Mouse (Mus musculus) bone marrow, adult 2 months (tissue): ENCODE results near the gene 1190005I06Rik. TPM values are rescaled to one million over a fixed set of nuclear protein-coding genes. Genes with fewer than 3 reads are reported as not detected.

ENCODE experiments used
- H3K27ac ChIP-seq: fragments of 200-500 bp; 2 replicates; pipeline ENCODE4 v1.5.1; 2012; ENCODE audit warnings: low read depth, mild to moderate bottlenecking, control low read depth, inconsistent platforms, low read length; ENCODE audit not compliant: control insufficient read depth, poor library complexity, insufficient read depth
- H3K4me1 ChIP-seq: fragments of 200-500 bp; 2 replicates; pipeline ENCODE4 v1.6.1; 2011; ENCODE audit warnings: low read length; ENCODE audit not compliant: control insufficient read depth, insufficient read depth
- H3K4me3 ChIP-seq: fragments of 200-500 bp; replicated peaks from 2 replicates; pipeline ENCODE3; 2011; ENCODE audit warnings: mild to moderate bottlenecking, low read depth, low read length, control low read depth; ENCODE audit not compliant: control insufficient read depth
- CTCF ChIP-seq: fragments of 200-500 bp; IDR thresholded peaks from 2 replicates; pipeline ENCODE4 v1.5.1; 2011; ENCODE audit warnings: low read length, control low read depth; ENCODE audit not compliant: control insufficient read depth, insufficient read depth
- POLR2A ChIP-seq: fragments of 200-500 bp; IDR thresholded peaks from 2 replicates; pipeline ENCODE4 v1.6.1; 2011; ENCODE audit warnings: low read depth, mild to moderate bottlenecking, control low read depth, low read length, borderline replicate concordance; ENCODE audit not compliant: control insufficient read depth
- whole genome bisulfite sequencing: fragments of 180-500 bp; shearing (Covaris S2); methylation state at CpG from one replicate; pipeline ENCODE4 v1.1.7; 2018; 5-methylcytosine and 5-hydroxymethylcytosine counted together
- polyA plus RNA-seq: library from polyadenylated mRNA; stranded (reverse); fragments of >200 nt; gene quantifications from 2 replicates; pipeline ENCODE4 v1.2.4, GENCODE M21; 2011; ENCODE audit warnings: low replicate concordance; ENCODE audit not compliant: missing spikeins, insufficient read depth, insufficient read length

Gene 1190005I06Rik
- polyA plus RNA-seq, 1 experiment = not detected

GRCm38 (mm10) chr8:120664566-120664965 lies 17.1 kb upstream of the 1190005I06Rik start:
- H3K4me3 ChIP-seq = no peak overlapping the region
- peaks cover 5% of the 10 kb centered on the region; the same call in 1 of the 2 replicates for H3K4me1 ChIP-seq
- TF ChIP-seq POLR2A = no peak
- TF ChIP-seq CTCF = no peak
- no peak overlapping the region for H3K27ac ChIP-seq
- WGBS = 43% methylated on average over 6 of the region's 6 CpGs

- H3K4me3 ChIP-seq = no peak overlapping the region
- TF ChIP-seq POLR2A = no peak
- TF ChIP-seq CTCF = no peak
- WGBS = 91% methylated on average over 8 of the region's 8 CpGs
- no peaks in the 10 kb centered on the region for H3K4me1 ChIP-seq
- no peak overlapping the region for H3K27ac ChIP-seq
These were observed 10.0 kb upstream of the 1190005I06Rik start for GRCm38 (mm10) chr8:120657415-120657814.

DNA sequence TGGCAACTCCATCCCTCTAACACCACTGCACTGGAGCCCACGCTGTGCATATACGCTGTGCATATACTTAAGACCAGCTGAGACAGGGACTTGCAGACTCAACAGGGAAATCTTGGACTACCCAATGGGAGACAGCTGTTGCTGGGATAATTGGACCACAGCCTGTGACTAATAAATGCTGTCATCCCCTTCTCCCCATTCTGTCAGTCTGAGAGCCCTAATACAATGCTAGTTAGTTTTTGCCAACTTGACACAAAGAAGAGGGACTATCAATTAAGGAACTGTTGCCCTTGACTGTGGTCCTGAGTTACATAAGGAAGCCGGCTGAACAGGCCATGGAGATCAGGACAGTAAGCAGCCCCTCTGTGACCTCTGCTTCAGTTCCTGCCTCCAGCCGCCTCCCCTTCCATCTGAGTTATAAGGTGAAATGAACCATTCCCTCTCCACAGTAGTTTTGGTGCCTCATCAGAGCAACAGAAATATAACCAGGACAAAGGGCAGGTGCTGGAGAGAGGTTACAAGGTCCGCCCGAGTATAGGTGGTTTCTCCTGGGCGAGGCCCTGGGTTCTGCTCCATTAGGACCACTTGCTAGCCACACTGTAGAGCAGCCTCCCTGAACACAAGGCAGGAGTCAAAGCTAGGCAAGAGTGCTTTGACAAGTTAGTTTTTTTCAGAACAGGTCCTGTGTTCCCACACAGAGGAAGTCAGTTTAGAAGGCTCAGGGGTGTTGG lies 9.1 kb upstream of the 1190005I06Rik start:
- H3K4me1 ChIP-seq = no peaks in the 10 kb centered on the region
- H3K4me3 ChIP-seq = no peak overlapping the region
- 84% methylated on average over 7 of the region's 7 CpGs for WGBS
- no peak overlapping the region for H3K27ac ChIP-seq
- TF ChIP-seq POLR2A = no peak
- TF ChIP-seq CTCF = no peak

GRCm38 (mm10) chr8:120644663-120645062 lies 2.8 kb downstream of the 1190005I06Rik start:
- H3K4me1 ChIP-seq = no peaks in the 10 kb centered on the region
- TF ChIP-seq POLR2A (no peak), CTCF (no peak)
- no peak overlapping the region for H3K4me3 ChIP-seq
- 47% methylated on average over 7 of the region's 7 CpGs for WGBS
- H3K27ac ChIP-seq = no peak overlapping the region

DNA sequence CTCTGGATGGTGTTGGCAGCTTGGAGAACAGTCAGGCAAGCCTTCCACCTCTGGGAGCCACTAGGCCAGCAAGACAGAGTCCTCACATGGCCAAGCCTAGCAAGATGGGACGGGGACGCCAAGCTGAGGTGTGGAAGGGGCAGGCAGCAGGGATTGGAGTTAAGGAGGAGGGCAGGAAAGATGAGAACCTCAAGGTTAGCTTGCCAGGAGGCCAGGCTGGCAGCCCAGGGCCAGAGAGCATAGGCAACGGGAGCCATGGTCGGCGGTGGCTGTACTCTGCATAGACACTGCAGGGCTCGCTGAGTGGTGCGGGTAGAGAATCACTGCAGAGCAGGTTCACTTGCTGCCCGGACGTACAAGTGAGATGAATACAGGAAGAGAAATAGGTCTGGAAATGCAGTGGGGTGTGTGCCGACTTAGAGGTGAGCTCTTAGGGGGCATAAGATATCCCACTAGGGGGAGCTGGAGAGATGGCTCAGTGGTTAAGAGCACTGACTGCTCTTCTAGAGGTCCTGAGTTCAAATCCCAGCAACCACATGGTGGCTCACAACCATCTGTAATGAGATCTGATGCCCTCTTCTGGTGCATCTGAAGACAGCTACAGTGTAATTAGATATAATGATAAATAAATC lies 5.3 kb downstream of the 1190005I06Rik start:
- WGBS = 81% methylated on average over 10 of the region's 10 CpGs

DNA sequence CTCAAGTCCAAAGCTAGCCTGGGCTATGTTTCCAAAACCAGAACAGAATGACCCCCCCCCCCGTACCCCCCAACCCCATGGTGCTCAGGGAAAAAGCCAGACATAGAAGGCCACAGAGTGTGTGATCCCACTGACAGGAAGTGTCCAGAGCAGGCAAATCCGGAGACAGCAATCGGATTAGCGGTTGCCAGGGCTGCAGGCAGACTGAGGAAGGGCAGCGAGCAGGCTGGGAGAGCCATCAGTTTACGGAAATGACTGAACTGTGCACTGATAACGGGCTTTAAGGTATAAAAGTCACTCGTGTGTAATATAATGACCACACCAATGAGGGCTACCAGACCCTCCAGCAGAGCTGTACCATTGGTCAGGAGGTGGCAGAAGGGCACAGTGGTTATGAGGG lies 6.2 kb downstream of the 1190005I06Rik start:
- Histone ChIP-seq H3K4me1 (no peaks in the 10 kb centered on the region), H3K27ac (no peak overlapping the region), H3K4me3 (no peak overlapping the region)
- TF ChIP-seq CTCF (no peak), POLR2A (no peak)
- WGBS = 60% methylated on average over 8 of the region's 8 CpGs

More for the DNA sequence above, 5.3 kb downstream of the 1190005I06Rik start:
- H3K27ac ChIP-seq = no peak overlapping the region
- H3K4me3 ChIP-seq = no peak overlapping the region
- H3K4me1 ChIP-seq = no peaks in the 10 kb centered on the region
- TF ChIP-seq POLR2A = no peak
- no peak for TF ChIP-seq CTCF

GRCm38 (mm10) chr8:120634329-120634839 lies 13.0 kb downstream of the 1190005I06Rik start:
- Histone ChIP-seq H3K4me1 (no peaks in the 10 kb centered on the region), H3K4me3 (no peak overlapping the region), H3K27ac (no peak overlapping the region)
- TF ChIP-seq CTCF = no peak
- TF ChIP-seq POLR2A = no peak
- under 1% methylated on average over 41 of the region's 42 CpGs for WGBS

DNA sequence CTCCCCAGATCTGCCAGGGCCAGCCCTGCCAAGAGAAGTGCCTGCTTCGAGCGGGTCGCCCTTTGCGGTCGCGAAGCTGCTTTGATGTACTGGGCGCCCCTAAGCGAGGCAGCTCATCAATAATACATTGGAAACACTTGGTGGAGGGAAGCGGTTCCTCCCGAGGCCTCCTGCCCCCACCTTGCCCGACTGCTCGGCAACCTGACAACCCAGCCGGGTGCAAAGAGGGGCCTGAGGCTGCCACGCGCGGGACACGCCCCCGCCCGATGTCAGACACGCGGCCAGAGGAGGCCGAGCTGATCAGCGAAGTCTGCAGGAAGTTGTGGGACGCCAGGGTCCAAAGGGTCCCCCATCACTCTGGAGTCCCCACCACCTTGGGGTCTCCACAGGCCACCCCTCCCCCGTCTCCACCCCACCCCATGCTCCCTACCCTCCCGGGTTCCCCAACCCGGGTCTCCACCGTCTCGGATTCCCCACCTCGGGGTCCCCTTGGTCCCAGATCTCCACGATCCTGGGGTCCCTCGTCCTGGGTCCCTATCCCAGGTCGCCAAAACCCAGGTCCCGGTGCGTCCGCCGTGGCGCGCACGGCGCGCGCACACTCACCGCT lies 13.7 kb downstream of the 1190005I06Rik start:
- TF ChIP-seq CTCF = no peak
- no peak for TF ChIP-seq POLR2A
- Histone ChIP-seq H3K4me3 (no peak overlapping the region), H3K4me1 (no peaks in the 10 kb centered on the region), H3K27ac (no peak overlapping the region; the same call in 1 of the 2 replicates)
- WGBS = 3% methylated on average over 44 of the region's 44 CpGs
